Mouse (Mus musculus) cortical plate, adult 2 months (tissue): ENCODE measurements around the gene Ankrd55. TPM values are rescaled to one million over a fixed set of nuclear protein-coding genes. Genes with fewer than 3 reads are reported as not detected.

Source experiments
- H3K27ac ChIP-seq: fragments of 200-500 bp; 2 replicates; pipeline ENCODE4 v1.5.1; 2012; ENCODE audit warnings: low read length, control low read depth, inconsistent platforms; ENCODE audit not compliant: insufficient read depth
- H3K4me1 ChIP-seq: fragments of 200-500 bp; 2 replicates; pipeline ENCODE4 v1.6.1; 2011; ENCODE audit warnings: low read length; ENCODE audit not compliant: control insufficient read depth, insufficient read depth
- H3K4me3 ChIP-seq: fragments of 200-500 bp; 2 replicates; pipeline ENCODE4 v1.5.1; 2011; ENCODE audit warnings: mild to moderate bottlenecking, low read length, control low read depth; ENCODE audit not compliant: insufficient read depth
- CTCF ChIP-seq: fragments of 200-500 bp; IDR thresholded peaks from 2 replicates; pipeline ENCODE4 v1.5.1; 2011; ENCODE audit warnings: mild to moderate bottlenecking, control low read depth, low read length; ENCODE audit not compliant: insufficient read depth; ENCODE audit errors: extremely low read depth
- POLR2A ChIP-seq: fragments of 200-500 bp; IDR thresholded peaks from 2 replicates; pipeline ENCODE4 v1.6.1; 2011; ENCODE audit warnings: mild to moderate bottlenecking, low read length, control low read depth; ENCODE audit not compliant: insufficient read depth; ENCODE audit errors: extremely low read depth
- polyA plus RNA-seq: library from polyadenylated mRNA; depleted of rRNA; stranded (reverse); fragments of >200 nt; gene quantifications from 2 replicates; pipeline ENCODE4 v1.2.3, GENCODE M21; 2012

Ankrd55 gene
- polyA plus RNA-seq, 1 experiment = 2.6 TPM

- Histone ChIP-seq H3K27ac (no peak overlapping the region), H3K4me1 (peaks cover 7% of the 10 kb centered on the region; the same call in 1 of the 2 replicates), H3K4me3 (no peak overlapping the region)
- no peak for TF ChIP-seq CTCF
- TF ChIP-seq POLR2A = no peak
Measured at GRCm38 (mm10) chr13:112335531-112335930, 47.3 kb downstream of the Ankrd55 start.

- Histone ChIP-seq H3K27ac (no peak overlapping the region), H3K4me1 (no peaks in the 10 kb centered on the region), H3K4me3 (no peak overlapping the region)
- TF ChIP-seq CTCF (no peak), POLR2A (no peak)
Measured at GRCm38 (mm10) chr13:112337146-112337545, 48.9 kb downstream of the Ankrd55 start.

- no peak for TF ChIP-seq POLR2A
- TF ChIP-seq CTCF = no peak
- H3K27ac ChIP-seq = no peak overlapping the region
- H3K4me1 ChIP-seq = no peaks in the 10 kb centered on the region
- no peak overlapping the region for H3K4me3 ChIP-seq
Measured at GRCm38 (mm10) chr13:112340205-112340604, 52.0 kb downstream of the Ankrd55 start.

GRCm38 (mm10) chr13:112340761-112341160, 52.5 kb downstream of the Ankrd55 start:
- no peak overlapping the region for H3K27ac ChIP-seq
- TF ChIP-seq CTCF (no peak), POLR2A (no peak)
- H3K4me1 ChIP-seq = no peaks in the 10 kb centered on the region
- H3K4me3 ChIP-seq = no peak overlapping the region

GRCm38 (mm10) chr13:112342971-112343627, 54.8 kb downstream of the Ankrd55 start:
- Histone ChIP-seq H3K27ac (no peak overlapping the region), H3K4me1 (no peaks in the 10 kb centered on the region), H3K4me3 (no peak overlapping the region)
- no peak for TF ChIP-seq POLR2A
- no peak for TF ChIP-seq CTCF

GRCm38 (mm10) chr13:112343628-112344009, 55.4 kb downstream of the Ankrd55 start:
- H3K27ac ChIP-seq = no peak overlapping the region
- no peak for TF ChIP-seq POLR2A
- TF ChIP-seq CTCF = no peak
- H3K4me3 ChIP-seq = no peak overlapping the region
- no peaks in the 10 kb centered on the region for H3K4me1 ChIP-seq

- Histone ChIP-seq H3K4me1 (no peaks in the 10 kb centered on the region), H3K4me3 (no peak overlapping the region), H3K27ac (no peak overlapping the region)
- TF ChIP-seq POLR2A = no peak
- TF ChIP-seq CTCF = no peak
Measured at GRCm38 (mm10) chr13:112344270-112344864, 56.1 kb downstream of the Ankrd55 start.

GRCm38 (mm10) chr13:112345542-112345941, 57.3 kb downstream of the Ankrd55 start:
- Histone ChIP-seq H3K4me3 (no peak overlapping the region), H3K4me1 (no peaks in the 10 kb centered on the region), H3K27ac (no peak overlapping the region)
- TF ChIP-seq CTCF = no peak
- no peak for TF ChIP-seq POLR2A

GRCm38 (mm10) chr13:112346031-112346430, 57.8 kb downstream of the Ankrd55 start:
- H3K4me1 ChIP-seq = no peaks in the 10 kb centered on the region
- TF ChIP-seq POLR2A (no peak), CTCF (no peak)
- H3K27ac ChIP-seq = no peak overlapping the region
- no peak overlapping the region for H3K4me3 ChIP-seq

GRCm38 (mm10) chr13:112346659-112347142, 58.5 kb downstream of the Ankrd55 start:
- TF ChIP-seq CTCF = no peak
- no peak for TF ChIP-seq POLR2A
- no peaks in the 10 kb centered on the region for H3K4me1 ChIP-seq
- H3K27ac ChIP-seq = no peak overlapping the region
- no peak overlapping the region for H3K4me3 ChIP-seq
